Mouse (Mus musculus) kidney, adult 8-10 months (tissue): ENCODE data around the gene Prm1.
A peak's percentile ranks its signal among the peaks of the same experiment; 100 is the strongest.

Experiments used
- DNase-seq, 2 experiments: peaks; one replicate each; pipeline ENCODE4 v3.0.0; 2022

Gene Prm1

GRCm38 (mm10) chr16:10781862-10782371, 23.7 kb downstream of the Prm1 start:
- DNase-seq: no peak

GRCm38 (mm10) chr16:10780631-10781120, 25.0 kb downstream of the Prm1 start:
- no peak for DNase-seq

- no peak for DNase-seq
Measured at GRCm38 (mm10) chr16:10777579-10778160, 28.0 kb downstream of the Prm1 start.

GRCm38 (mm10) chr16:10776322-10776721, 29.3 kb downstream of the Prm1 start:
- no peak for DNase-seq

GRCm38 (mm10) chr16:10774726-10775125, 30.9 kb downstream of the Prm1 start:
- DNase-seq: no peak

- no peak for DNase-seq
Measured at GRCm38 (mm10) chr16:10773543-10773942, 32.1 kb downstream of the Prm1 start.

- DNase-seq: no peak
Measured at GRCm38 (mm10) chr16:10771769-10772510, 33.7 kb downstream of the Prm1 start.

GRCm38 (mm10) chr16:10770531-10771325, 34.9 kb downstream of the Prm1 start:
- DNase-seq: no peak

GRCm38 (mm10) chr16:10769661-10770060, 36.0 kb downstream of the Prm1 start:
- no peak for DNase-seq

- DNase-seq: no peak
Measured at GRCm38 (mm10) chr16:10768821-10769220, 36.8 kb downstream of the Prm1 start.

- DNase-seq: peak; percentile 55 to 75
Measured at GRCm38 (mm10) chr16:10767158-10767557, 38.5 kb downstream of the Prm1 start.

- no peak for DNase-seq
Measured at GRCm38 (mm10) chr16:10764323-10764722, 41.3 kb downstream of the Prm1 start.

GRCm38 (mm10) chr16:10763540-10764264, 41.9 kb downstream of the Prm1 start:
- DNase-seq: no peak

GRCm38 (mm10) chr16:10762569-10763180, 43.0 kb downstream of the Prm1 start:
- DNase-seq: no peak

- no peak for DNase-seq
Measured at GRCm38 (mm10) chr16:10761182-10761581, 44.5 kb downstream of the Prm1 start.

GRCm38 (mm10) chr16:10756168-10756567, 49.5 kb downstream of the Prm1 start:
- DNase-seq: no peak

GRCm38 (mm10) chr16:10754521-10755296, 50.9 kb downstream of the Prm1 start:
- no peak for DNase-seq

GRCm38 (mm10) chr16:10749824-10750223, 55.8 kb downstream of the Prm1 start:
- DNase-seq: no peak

GRCm38 (mm10) chr16:10749226-10749625, 56.4 kb downstream of the Prm1 start:
- DNase-seq: no peak
